Comparison of ENCODE assay signal across 12 mouse cellular contexts in the genomic region with DNA sequence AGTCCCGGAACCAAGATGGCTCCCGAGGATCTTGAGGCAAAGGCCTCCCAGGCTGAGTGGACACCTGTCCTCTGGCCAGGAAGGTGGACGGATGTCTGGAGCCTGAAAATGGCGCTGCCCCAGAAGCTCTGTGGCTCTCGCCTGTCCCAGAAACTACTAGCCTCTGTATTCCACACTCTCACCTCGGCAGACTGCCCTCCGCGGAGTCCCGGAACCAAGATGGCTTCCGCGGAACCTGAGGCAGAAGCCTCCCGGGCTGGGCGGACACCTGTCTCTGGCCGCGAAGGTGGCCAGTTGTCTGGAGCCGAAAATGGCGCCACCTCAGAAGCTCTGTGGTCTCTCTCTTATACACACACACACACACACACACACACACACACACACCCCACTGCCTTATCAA. TPM values are rescaled to one million over a fixed set of nuclear protein-coding genes. Genes with fewer than 3 reads are reported as not detected.
"Had no signal": no experiment of that assay in that cellular context is flagged by ENCODE, and none has a peak within 500 bp of the region (broad histone marks: within the 10 kb centered on the region; RNA-seq: fewer than 3 reads in every experiment).

No protein-coding gene starts in this region.

RNA-seq across cellular contexts. Expression of a gene that starts 6.1 kb away (rescaled TPM):
- polyA plus RNA-seq: neural tube, embryonic 14.5 days; stomach, embryonic 14.5 days; stomach, postnatal 0 days; thymus, postnatal 0 days had no signal

RNA-seq across cellular contexts. Expression of a gene that starts 18.6 kb away (rescaled TPM):
- polyA plus RNA-seq: neural tube, embryonic 13.5 days; neural tube, embryonic 14.5 days; stomach, embryonic 14.5 days; stomach, embryonic 15.5 days; stomach, embryonic 16.5 days; thymus, postnatal 0 days; urinary bladder, adult 2 months had no signal

RNA-seq across cellular contexts. Expression of a gene that starts 22.7 kb away (rescaled TPM):
- polyA plus RNA-seq: neural tube, embryonic 13.5 days; neural tube, embryonic 15.5 days; small intestine, adult 2 months; stomach, embryonic 14.5 days; stomach, embryonic 15.5 days; testis, adult 2 months; thymus, adult 2 months had no signal

RNA-seq across cellular contexts. Expression of a gene that starts 22.8 kb away (rescaled TPM):
- polyA plus RNA-seq: neural tube, embryonic 13.5 days; neural tube, embryonic 14.5 days; neural tube, embryonic 15.5 days; small intestine, adult 2 months; stomach, embryonic 14.5 days; thymus, postnatal 0 days had no signal
